Mouse (Mus musculus) small intestine, adult 2 months (tissue): ENCODE measurements around the gene Zdhhc18.

Source experiments
- CTCF ChIP-seq: fragments of 200-500 bp; IDR thresholded peaks from 2 replicates; pipeline ENCODE4 v1.5.1; 2012; ENCODE audit warnings: low read depth, mild to moderate bottlenecking, control low read depth, inconsistent platforms, low read length, moderate library complexity, mixed read lengths; ENCODE audit not compliant: insufficient replicate concordance, insufficient read length; ENCODE audit errors: extremely low read depth
- POLR2A ChIP-seq: fragments of 200-500 bp; IDR thresholded peaks from 2 replicates; pipeline ENCODE4 v1.6.1; 2012; ENCODE audit warnings: low read depth, mild to moderate bottlenecking, control low read depth, inconsistent platforms, low read length, moderate library complexity

GRCm38 (mm10) chr4:133592570-133592969 lies 57.4 kb downstream of the Zdhhc18 start:
- TF ChIP-seq CTCF = peak; percentile 94; the same call in 1 of the 2 replicates
- TF ChIP-seq POLR2A = no peak
